Mouse (Mus musculus) erythroblast, embryonic 14.5 days (primary cell): ENCODE data around the gene Olfr872.
"Not testable (repeated sequence)": the region's sequence is repeated elsewhere in the genome, so short reads cannot be mapped to it uniquely, and the experiment has no call there.

Experiments
- GATA1 ChIP-seq: IDR thresholded peaks from 2 replicates; pipeline ENCODE4 v1.6.1; 2012; ENCODE audit warnings: low read length, inconsistent platforms, mixed read lengths
- TAL1 ChIP-seq: IDR thresholded peaks from 3 replicates; pipeline ENCODE4 v1.6.1; 2012; ENCODE audit warnings: low read length, inconsistent platforms, mixed read lengths

- TF ChIP-seq TAL1, GATA1: not testable (repeated sequence)
Measured at GRCm38 (mm10) chr9:20203413-20203984, 33.4 kb upstream of the Olfr872 start.
